Mouse (Mus musculus): ENCODE data around the gene Rad51b.

GRCm38 (mm10) chr12:79609399-79610010 is 312.4 kb downstream of the Rad51b start:
- TF ChIP-seq EP300 (IDR thresholded peaks at IDR 0.05; ENCODE audit: insufficient read depth, low read depth, low read length): no peak
- no peak for TF ChIP-seq CTCF (IDR thresholded peaks at IDR 0.05)

Measured in heart, adult 2 months (tissue).